Mouse (Mus musculus): ENCODE results near the gene Mmp21. TPM values are rescaled to one million over a fixed set of nuclear protein-coding genes. Genes with fewer than 3 reads are reported as not detected.

Mmp21 gene
- polyA plus RNA-seq, 1 experiment from 2014 or later = not detected

DNA sequence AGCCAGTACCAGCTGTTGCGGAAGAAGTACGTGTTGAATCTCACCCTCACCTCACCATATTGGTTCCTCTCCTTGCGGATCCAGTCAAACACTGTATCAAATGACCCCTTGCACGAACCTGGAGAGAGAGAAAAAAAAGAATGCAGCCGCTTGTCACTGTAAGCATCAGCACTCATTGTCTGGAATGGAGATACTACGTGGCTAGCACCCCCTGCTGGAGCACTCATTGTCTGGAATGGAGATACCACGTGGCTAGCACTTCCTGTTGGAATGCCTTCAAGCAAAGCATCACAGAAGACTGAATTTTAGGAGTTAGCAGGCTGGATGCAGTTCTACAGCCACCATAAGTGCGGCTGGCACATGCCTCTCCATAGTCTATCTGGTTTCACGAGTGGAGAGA lies 3.9 kb downstream of the Mmp21 start:
- DNase-seq (ENCODE audit: low spot score) (peak; percentile 31), ATAC-seq (replicated peaks; ENCODE audit: low FRiP score, low read depth) (no peak)
- Histone ChIP-seq H3K27ac (no peak overlapping the region), H3K4me2 (ENCODE audit: low read length) (no peak overlapping the region), H3K4me1 (replicated peaks; ENCODE audit: insufficient read depth, low read length) (no peaks in the 10 kb centered on the region), H3K4me3 (replicated peaks; ENCODE audit: low read depth, low read length) (no peak overlapping the region), H3K27me3 (ENCODE audit: insufficient read depth, low read length) (no peaks in the 10 kb centered on the region), H3K9me3 (replicated peaks; ENCODE audit: low read length) (no peaks in the 10 kb centered on the region), H3K36me3 (ENCODE audit: insufficient read depth, low read length) (peaks cover 19% of the 10 kb centered on the region), H3K9ac (ENCODE audit: low read depth, low read length) (no peak overlapping the region)
- TF ChIP-seq CTCF (IDR thresholded peaks at IDR 0.05; ENCODE audit: low read depth) = peak; percentile 48
- 73% methylated on average over 9 of the region's 9 CpGs for WGBS

DNA sequence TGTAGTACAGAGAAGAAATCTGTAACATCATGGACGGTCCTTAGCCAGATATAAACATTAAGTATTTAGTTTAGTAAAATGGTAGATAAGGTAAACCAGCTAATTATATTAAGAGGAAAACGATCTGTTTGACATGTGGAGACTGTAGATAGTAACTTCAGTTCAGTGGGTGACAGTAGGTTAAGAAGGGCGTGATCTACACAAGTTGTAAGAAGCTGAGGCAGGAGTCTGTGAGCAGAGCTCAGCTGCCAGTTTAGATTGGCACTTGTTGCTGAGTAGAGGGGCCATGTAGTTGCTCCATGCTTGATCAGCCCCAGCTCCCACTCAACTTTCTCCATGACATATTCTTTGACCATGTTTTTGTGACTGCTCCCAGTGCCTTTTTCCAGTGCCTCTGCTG lies 9.0 kb downstream of the Mmp21 start:
- peaks cover 49% of the 10 kb centered on the region for H3K36me3 ChIP-seq (ENCODE audit: insufficient read depth, low read length)
- WGBS = 89% methylated on average over 3 of the region's 3 CpGs
- no peak overlapping the region for H3K4me2 ChIP-seq (ENCODE audit: low read length)
- no peak overlapping the region for H3K4me3 ChIP-seq (replicated peaks; ENCODE audit: low read depth, low read length)
- H3K9me3 ChIP-seq (replicated peaks; ENCODE audit: low read length) = no peaks in the 10 kb centered on the region
- ATAC-seq (replicated peaks; ENCODE audit: low FRiP score, low read depth) = no peak
- no peaks in the 10 kb centered on the region for H3K4me1 ChIP-seq (replicated peaks; ENCODE audit: insufficient read depth, low read length)
- no peak for TF ChIP-seq CTCF (IDR thresholded peaks at IDR 0.05; ENCODE audit: low read depth)
- H3K27me3 ChIP-seq (ENCODE audit: insufficient read depth, low read length) = no peaks in the 10 kb centered on the region
- no peak for DNase-seq (ENCODE audit: low spot score)
- no peak overlapping the region for H3K9ac ChIP-seq (ENCODE audit: low read depth, low read length)
- no peak overlapping the region for H3K27ac ChIP-seq

DNA sequence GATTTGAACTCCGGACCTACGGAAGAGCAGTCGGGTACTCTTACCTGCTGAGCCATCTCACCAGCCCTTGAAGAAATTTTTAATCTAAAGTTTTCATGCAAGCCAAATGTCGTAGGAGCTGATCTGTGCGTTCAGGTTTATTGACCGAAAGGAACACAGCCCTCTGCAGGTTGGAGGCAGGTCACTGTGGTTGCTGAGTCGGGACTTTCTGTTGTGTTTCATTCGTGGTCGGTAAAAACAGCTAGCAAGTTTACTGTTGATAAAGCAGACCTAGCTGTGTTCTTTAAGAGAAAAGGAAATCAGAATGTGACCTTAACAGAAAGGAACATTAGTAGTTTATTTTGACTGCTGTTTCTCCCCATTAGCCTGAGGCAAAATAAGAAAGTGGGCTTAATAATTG lies 9.9 kb downstream of the Mmp21 start:
- DNase-seq (ENCODE audit: low spot score) (no peak), ATAC-seq (replicated peaks; ENCODE audit: low FRiP score, low read depth) (no peak)
- no peak overlapping the region for H3K27ac ChIP-seq
- H3K27me3 ChIP-seq (ENCODE audit: insufficient read depth, low read length) = no peaks in the 10 kb centered on the region
- no peak overlapping the region for H3K9ac ChIP-seq (ENCODE audit: low read depth, low read length)
- 86% methylated on average over 9 of the region's 9 CpGs for WGBS
- H3K4me2 ChIP-seq (ENCODE audit: low read length) = no peak overlapping the region
- no peaks in the 10 kb centered on the region for H3K4me1 ChIP-seq (replicated peaks; ENCODE audit: insufficient read depth, low read length)
- H3K9me3 ChIP-seq (replicated peaks; ENCODE audit: low read length) = no peaks in the 10 kb centered on the region
- TF ChIP-seq CTCF (IDR thresholded peaks at IDR 0.05; ENCODE audit: low read depth) = no peak
- H3K36me3 ChIP-seq (ENCODE audit: insufficient read depth, low read length) = peaks cover 58% of the 10 kb centered on the region
- H3K4me3 ChIP-seq (replicated peaks; ENCODE audit: low read depth, low read length) = no peak overlapping the region

DNA sequence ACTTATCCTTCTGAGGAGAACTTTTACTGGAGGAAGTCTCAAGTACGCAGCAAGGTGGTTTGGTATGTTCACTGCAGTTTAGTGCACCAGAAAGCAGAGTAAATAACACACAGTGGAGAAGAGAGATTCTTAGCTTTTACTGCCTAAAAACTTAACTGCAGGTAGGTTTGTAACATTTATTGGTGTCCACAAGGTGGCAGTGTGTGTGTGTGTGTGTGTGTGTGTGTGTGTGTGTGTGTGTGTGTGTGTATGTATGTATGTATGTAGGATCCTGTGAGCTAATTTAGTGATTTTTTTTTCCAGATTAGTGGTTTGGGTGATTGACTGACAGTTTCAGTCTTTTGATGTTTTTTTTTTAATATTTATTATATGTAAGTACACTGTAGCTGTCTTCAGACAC lies 10.8 kb downstream of the Mmp21 start:
- H3K4me3 ChIP-seq (replicated peaks; ENCODE audit: low read depth, low read length) = no peak overlapping the region
- no peaks in the 10 kb centered on the region for H3K27me3 ChIP-seq (ENCODE audit: insufficient read depth, low read length)
- no peak overlapping the region for H3K4me2 ChIP-seq (ENCODE audit: low read length)
- peak; percentile 18 for DNase-seq (ENCODE audit: low spot score)
- no peak for ATAC-seq (replicated peaks; ENCODE audit: low FRiP score, low read depth)
- TF ChIP-seq CTCF (IDR thresholded peaks at IDR 0.05; ENCODE audit: low read depth) = peak; percentile 62
- WGBS = 100% methylated on average over 1 of the region's 1 CpGs
- no peaks in the 10 kb centered on the region for H3K4me1 ChIP-seq (replicated peaks; ENCODE audit: insufficient read depth, low read length)
- no peak overlapping the region for H3K9ac ChIP-seq (ENCODE audit: low read depth, low read length)
- H3K9me3 ChIP-seq (replicated peaks; ENCODE audit: low read length) = no peaks in the 10 kb centered on the region
- peaks cover 64% of the 10 kb centered on the region for H3K36me3 ChIP-seq (ENCODE audit: insufficient read depth, low read length)
- H3K27ac ChIP-seq = no peak overlapping the region

DNA sequence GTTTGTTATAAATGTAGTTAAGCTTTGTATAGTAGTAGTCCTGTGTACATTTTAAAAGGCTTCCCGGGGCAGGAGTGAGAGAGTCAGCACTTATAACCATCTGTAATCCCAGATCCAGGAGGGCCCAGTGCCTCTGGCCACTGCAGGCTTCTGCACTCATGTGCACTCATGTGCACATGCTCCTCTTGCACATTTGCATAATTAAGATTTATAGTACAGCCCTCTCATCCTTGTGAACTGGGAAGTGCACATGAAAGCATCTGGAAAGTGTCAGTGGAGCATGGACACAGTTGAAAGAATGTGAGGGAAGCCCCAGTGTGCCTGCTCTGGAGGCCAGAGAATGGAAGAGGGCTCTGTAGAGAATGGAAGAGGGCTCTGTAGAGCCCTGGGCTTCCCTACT lies 17.4 kb downstream of the Mmp21 start:
- no peak for ATAC-seq (replicated peaks; ENCODE audit: low FRiP score, low read depth)
- H3K36me3 ChIP-seq (ENCODE audit: insufficient read depth, low read length) = peaks cover 74% of the 10 kb centered on the region
- H3K9me3 ChIP-seq (replicated peaks; ENCODE audit: low read length) = no peaks in the 10 kb centered on the region
- no peak overlapping the region for H3K4me2 ChIP-seq (ENCODE audit: low read length)
- TF ChIP-seq CTCF (IDR thresholded peaks at IDR 0.05; ENCODE audit: low read depth) = no peak
- DNase-seq (ENCODE audit: low spot score) = peak; percentile 19
- 68% methylated on average over 1 of the region's 1 CpGs for WGBS
- H3K9ac ChIP-seq (ENCODE audit: low read depth, low read length) = no peak overlapping the region
- H3K27ac ChIP-seq = no peak overlapping the region
- no peaks in the 10 kb centered on the region for H3K4me1 ChIP-seq (replicated peaks; ENCODE audit: insufficient read depth, low read length)
- no peaks in the 10 kb centered on the region for H3K27me3 ChIP-seq (ENCODE audit: insufficient read depth, low read length)
- H3K4me3 ChIP-seq (replicated peaks; ENCODE audit: low read depth, low read length) = no peak overlapping the region

DNA sequence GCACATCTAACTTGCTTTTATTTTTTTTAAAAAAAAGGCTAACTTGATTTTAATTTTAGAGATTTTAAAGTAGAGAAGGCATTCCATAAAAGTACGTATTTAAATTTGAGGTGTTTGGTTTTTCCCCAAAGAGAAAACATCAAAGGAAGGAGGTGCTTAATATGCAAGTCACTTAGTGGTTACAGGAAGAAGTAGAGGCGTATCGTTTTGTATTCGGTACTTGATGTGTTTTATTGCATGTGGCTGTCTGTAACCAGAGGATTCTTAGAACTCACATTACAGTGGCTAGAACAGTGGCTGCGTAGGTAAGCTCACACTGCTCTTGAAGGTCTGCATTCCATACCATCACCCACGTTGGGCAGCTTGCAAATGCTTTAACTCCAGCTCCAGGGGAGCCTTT lies 34.1 kb downstream of the Mmp21 start:
- TF ChIP-seq CTCF (IDR thresholded peaks at IDR 0.05; ENCODE audit: low read depth) = no peak
- DNase-seq (ENCODE audit: low spot score) = no peak
- Histone ChIP-seq H3K36me3 (ENCODE audit: insufficient read depth, low read length) (peaks cover 68% of the 10 kb centered on the region), H3K4me3 (replicated peaks; ENCODE audit: low read depth, low read length) (no peak overlapping the region), H3K4me2 (ENCODE audit: low read length) (no peak overlapping the region), H3K9ac (ENCODE audit: low read depth, low read length) (no peak overlapping the region), H3K9me3 (replicated peaks; ENCODE audit: low read length) (no peaks in the 10 kb centered on the region), H3K27me3 (ENCODE audit: insufficient read depth, low read length) (no peaks in the 10 kb centered on the region), H3K27ac (no peak overlapping the region), H3K4me1 (replicated peaks; ENCODE audit: insufficient read depth, low read length) (no peaks in the 10 kb centered on the region)
- ATAC-seq (replicated peaks; ENCODE audit: low FRiP score, low read depth) = no peak
- 93% methylated on average over 6 of the region's 6 CpGs for WGBS

DNA sequence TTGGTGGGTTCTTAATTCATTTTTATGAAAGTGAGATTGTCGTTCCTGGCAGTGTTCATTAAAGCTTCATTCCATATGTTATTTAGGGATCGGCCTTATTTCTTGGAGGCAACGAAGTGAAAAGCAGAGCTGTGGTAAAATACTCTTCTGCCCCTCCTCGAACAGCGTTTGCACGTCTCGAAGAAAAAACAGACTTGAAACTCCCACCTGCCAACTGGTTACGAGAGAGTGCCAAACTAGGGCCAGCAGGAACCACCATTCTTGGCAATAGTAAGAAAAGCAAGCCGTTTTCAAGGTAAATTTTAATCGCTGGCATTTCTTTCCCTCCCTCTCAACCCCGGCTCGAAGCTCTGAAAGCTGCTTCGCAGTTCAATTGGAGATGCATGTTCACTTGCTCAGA lies 41.0 kb downstream of the Mmp21 start:
- H3K9ac ChIP-seq (ENCODE audit: low read depth, low read length) = peak overlapping the region; percentile 96; the same call in 1 of the 2 replicates
- peaks cover 24% of the 10 kb centered on the region for H3K36me3 ChIP-seq (ENCODE audit: insufficient read depth, low read length)
- DNase-seq (ENCODE audit: low spot score) (no peak), ATAC-seq (replicated peaks; ENCODE audit: low FRiP score, low read depth) (no peak)
- H3K9me3 ChIP-seq (replicated peaks; ENCODE audit: low read length) = no peaks in the 10 kb centered on the region
- 69% methylated on average over 13 of the region's 13 CpGs for WGBS
- no peaks in the 10 kb centered on the region for H3K27me3 ChIP-seq (ENCODE audit: insufficient read depth, low read length)
- no peaks in the 10 kb centered on the region for H3K4me1 ChIP-seq (replicated peaks; ENCODE audit: insufficient read depth, low read length)
- no peak overlapping the region for H3K27ac ChIP-seq
- H3K4me2 ChIP-seq (ENCODE audit: low read length) = peak overlapping the region; percentile 83
- peak overlapping the region; percentile 94; the same call in 1 of the 2 replicates for H3K4me3 ChIP-seq (replicated peaks; ENCODE audit: low read depth, low read length)
- TF ChIP-seq CTCF (IDR thresholded peaks at IDR 0.05; ENCODE audit: low read depth) = no peak

Data from kidney, postnatal 0 days (tissue).